Mouse (Mus musculus) heart, embryonic 16.5 days (tissue): ENCODE results near the gene Ddx19a. TPM values are rescaled to one million over a fixed set of nuclear protein-coding genes. Genes with fewer than 3 reads are reported as not detected.
"Not testable (repeated sequence)": the region's sequence is repeated elsewhere in the genome, so short reads cannot be mapped to it uniquely, and the experiment has no call there.

ENCODE experiments used
- ATAC-seq: fragments of 200-750 bp; cut with Nextera tagmentation; replicated peaks from 2 replicates; pipeline ENCODE4 v1.8.0; 2017; ENCODE audit warnings: moderate number of reproducible peaks; ENCODE audit not compliant: insufficient read depth, low FRiP score; ENCODE audit errors: extremely low read depth
- H3K27ac ChIP-seq: fragments of 300-500 bp; sonication (generic); 2 replicates; pipeline ENCODE4 v1.5.1; 2014; ENCODE audit warnings: mild to moderate bottlenecking, low read length, control low read depth, moderate library complexity
- H3K27me3 ChIP-seq: fragments of 300-500 bp; sonication (generic); 2 replicates; pipeline ENCODE4 v1.6.1; 2014; ENCODE audit warnings: low read length, mixed read lengths; ENCODE audit not compliant: control insufficient read depth, insufficient read depth
- H3K36me3 ChIP-seq: fragments of 300-500 bp; sonication (generic); 2 replicates; pipeline ENCODE4 v1.6.1; 2014; ENCODE audit not compliant: control insufficient read depth, insufficient read depth
- H3K4me1 ChIP-seq: fragments of 300-500 bp; sonication (generic); 2 replicates; pipeline ENCODE4 v1.6.1; 2014; ENCODE audit warnings: low read length, mixed read lengths; ENCODE audit not compliant: control insufficient read depth, insufficient read depth
- H3K4me2 ChIP-seq: fragments of 300-500 bp; sonication (generic); 2 replicates; pipeline ENCODE4 v1.6.1; 2014; ENCODE audit warnings: low read depth, mild to moderate bottlenecking, control low read depth, low read length
- H3K4me3 ChIP-seq: fragments of 300-500 bp; sonication (generic); 2 replicates; pipeline ENCODE4 v1.5.1; 2014; ENCODE audit warnings: mild to moderate bottlenecking, control low read depth, low read length
- H3K9ac ChIP-seq: fragments of 300-500 bp; sonication (generic); 2 replicates; pipeline ENCODE4 v1.6.1; 2014; ENCODE audit warnings: low read length, control low read depth
- H3K9me3 ChIP-seq: fragments of 300-500 bp; sonication (generic); replicated peaks from 2 replicates; pipeline ENCODE4 v1.6.1; 2016; ENCODE audit warnings: low read length; ENCODE audit not compliant: control insufficient read depth
- WGBS: fragments of 180-500 bp; shearing (Covaris S2); extraction: QIAGEN DNeasy Blood & Tissue Kit; methylation state at CpG from one replicate; pipeline ENCODE4 v1.1.7; 2014; 5-methylcytosine and 5-hydroxymethylcytosine counted together
- polyA plus RNA-seq: library from polyadenylated mRNA; unstranded; fragments of >200 nt; fragmentation: Nextera tagmentation; extraction: Ambion mirVana; gene quantifications from 2 replicates; pipeline ENCODE4 v1.2.1, GENCODE M21; 2015

The Ddx19a gene
- polyA plus RNA-seq, 1 experiment from 2014 or later: 10.3 TPM

- no peaks in the 10 kb centered on the region for H3K36me3 ChIP-seq
- ATAC-seq: no peak
- H3K9ac ChIP-seq: no peak overlapping the region
- H3K4me2 ChIP-seq: no peak overlapping the region
- H3K27ac ChIP-seq: no peak overlapping the region
- H3K27me3 ChIP-seq: peaks cover 4% of the 10 kb centered on the region; the same call in 1 of the 2 replicates
- 74% methylated on average over 6 of the region's 6 CpGs for WGBS
- peaks cover 11% of the 10 kb centered on the region for H3K4me1 ChIP-seq
- no peaks in the 10 kb centered on the region for H3K9me3 ChIP-seq
- no peak overlapping the region for H3K4me3 ChIP-seq
Observed at GRCm38 (mm10) chr8:111030045-111030444, 32.4 kb upstream of the Ddx19a start.

GRCm38 (mm10) chr8:111029589-111029988 lies 32.0 kb upstream of the Ddx19a start:
- Histone ChIP-seq H3K36me3 (no peaks in the 10 kb centered on the region), H3K4me2 (no peak overlapping the region), H3K4me1 (peaks cover 7% of the 10 kb centered on the region), H3K27ac (no peak overlapping the region), H3K4me3 (no peak overlapping the region), H3K9ac (no peak overlapping the region), H3K9me3 (no peaks in the 10 kb centered on the region), H3K27me3 (peaks cover 4% of the 10 kb centered on the region; the same call in 1 of the 2 replicates)
- 40% methylated on average over 4 of the region's 4 CpGs for WGBS
- ATAC-seq: no peak

GRCm38 (mm10) chr8:111027391-111027937 lies 29.9 kb upstream of the Ddx19a start:
- H3K9me3 ChIP-seq: no peaks in the 10 kb centered on the region
- under 1% methylated on average over 31 of the region's 31 CpGs for WGBS
- H3K4me2 ChIP-seq: peak overlapping the region; percentile 79
- H3K4me3 ChIP-seq: peak overlapping the region; percentile 69
- peak; percentile 95 for ATAC-seq
- peaks cover 4% of the 10 kb centered on the region; the same call in 1 of the 2 replicates for H3K27me3 ChIP-seq
- peak overlapping the region; percentile 72 for H3K27ac ChIP-seq
- no peaks in the 10 kb centered on the region for H3K36me3 ChIP-seq
- peaks cover 3% of the 10 kb centered on the region; the same call in 1 of the 2 replicates for H3K4me1 ChIP-seq
- H3K9ac ChIP-seq: peak overlapping the region; percentile 83

- not testable (repeated sequence) for H3K9me3 ChIP-seq, H3K27ac ChIP-seq, H3K4me3 ChIP-seq, H3K4me1 ChIP-seq, ATAC-seq, H3K4me2 ChIP-seq, H3K36me3 ChIP-seq, H3K9ac ChIP-seq, H3K27me3 ChIP-seq
- WGBS: 89% methylated on average over 1 of the region's 2 CpGs
Observed at GRCm38 (mm10) chr8:111026609-111027008, 29.0 kb upstream of the Ddx19a start.

- H3K36me3 ChIP-seq: peaks cover 18% of the 10 kb centered on the region
- H3K4me2 ChIP-seq, H3K27ac ChIP-seq, H3K9me3 ChIP-seq, H3K4me1 ChIP-seq, ATAC-seq, H3K27me3 ChIP-seq, H3K9ac ChIP-seq, H3K4me3 ChIP-seq: not testable (repeated sequence)
- 83% methylated on average over 8 of the region's 10 CpGs for WGBS
Observed at GRCm38 (mm10) chr8:111010230-111010991, 12.8 kb upstream of the Ddx19a start.

GRCm38 (mm10) chr8:110996641-110997430 lies 764 bp downstream of the Ddx19a start:
- ATAC-seq: no peak
- Histone ChIP-seq H3K4me2 (peak overlapping the region; percentile 64), H3K9me3 (no peaks in the 10 kb centered on the region), H3K27ac (peak overlapping the region; percentile 86), H3K4me1 (peaks cover 10% of the 10 kb centered on the region), H3K4me3 (peak overlapping the region; percentile 90), H3K9ac (peak overlapping the region; percentile 91), H3K27me3 (no peaks in the 10 kb centered on the region), H3K36me3 (peaks cover 15% of the 10 kb centered on the region)
- WGBS: 34% methylated on average over 16 of the region's 16 CpGs

- H3K4me3 ChIP-seq: no peak overlapping the region
- no peaks in the 10 kb centered on the region for H3K27me3 ChIP-seq
- ATAC-seq: no peak
- H3K4me1 ChIP-seq: no peaks in the 10 kb centered on the region
- 80% methylated on average over 9 of the region's 9 CpGs for WGBS
- no peak overlapping the region for H3K27ac ChIP-seq
- no peak overlapping the region for H3K4me2 ChIP-seq
- H3K36me3 ChIP-seq: peaks cover 67% of the 10 kb centered on the region
- H3K9ac ChIP-seq: no peak overlapping the region
- H3K9me3 ChIP-seq: no peaks in the 10 kb centered on the region
Observed at GRCm38 (mm10) chr8:110990017-110990416, 7.6 kb downstream of the Ddx19a start.

- Histone ChIP-seq H3K27ac (peak overlapping the region; percentile 46), H3K9ac (no peak overlapping the region), H3K9me3 (no peaks in the 10 kb centered on the region), H3K4me2 (no peak overlapping the region), H3K36me3 (peaks cover 80% of the 10 kb centered on the region), H3K4me3 (no peak overlapping the region), H3K4me1 (no peaks in the 10 kb centered on the region), H3K27me3 (no peaks in the 10 kb centered on the region)
- ATAC-seq: no peak
- 75% methylated on average over 8 of the region's 8 CpGs for WGBS
Observed at GRCm38 (mm10) chr8:110987805-110988744, 9.5 kb downstream of the Ddx19a start.
